Mouse (Mus musculus): Measurements from ENCODE around the gene Frmd4a.

DNA sequence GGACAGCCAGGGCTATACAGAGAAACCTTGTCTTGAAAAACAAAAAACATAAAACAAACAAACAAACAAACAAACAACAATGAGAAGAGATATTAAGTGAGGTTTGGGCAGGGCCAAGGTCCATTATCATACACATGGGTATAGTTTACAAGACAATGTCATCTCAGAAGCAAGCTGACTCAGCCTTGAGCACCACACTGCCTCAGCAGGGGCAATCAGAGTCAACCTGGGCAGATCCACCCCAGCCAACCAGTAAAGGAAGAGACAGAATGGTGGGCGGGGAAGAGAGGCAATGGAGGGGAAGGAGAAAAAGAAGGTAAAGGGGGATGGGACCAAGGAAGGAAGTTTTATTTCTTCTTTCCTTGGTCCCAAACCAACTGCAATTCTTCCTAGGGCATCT is 276.2 kb downstream of the Frmd4a start:
- TF ChIP-seq CTCF (IDR thresholded peaks at IDR 0.05; ENCODE audit: control insufficient read depth, insufficient read depth, low read length) (no peak), POLR2A (IDR thresholded peaks at IDR 0.05; ENCODE audit: borderline replicate concordance, control insufficient read depth, low read depth, low read length) (no peak)

Measured in bone marrow, adult 2 months (tissue).